Mouse (Mus musculus) midbrain, embryonic 16.5 days (tissue): ENCODE results near the gene Lrrc8d. TPM values are rescaled to one million over a fixed set of nuclear protein-coding genes. Genes with fewer than 3 reads are reported as not detected.
"Not testable (repeated sequence)": the region's sequence is repeated elsewhere in the genome, so short reads cannot be mapped to it uniquely, and the experiment has no call there.

ENCODE experiments used
- ATAC-seq: fragments of 200-750 bp; cut with Nextera tagmentation; 2 replicates; pipeline ENCODE4 v1.8.0; 2017; ENCODE audit warnings: moderate TSS enrichment
- H3K27ac ChIP-seq: fragments of 300-500 bp; sonication (generic); 2 replicates; pipeline ENCODE4 v1.5.1; 2014; ENCODE audit warnings: mild to moderate bottlenecking, low read length, mixed read lengths
- H3K27me3 ChIP-seq: fragments of 300-500 bp; sonication (generic); 2 replicates; pipeline ENCODE4 v1.6.1; 2014; ENCODE audit warnings: low read depth, low read length, mixed read lengths; ENCODE audit not compliant: control insufficient read depth, insufficient read depth
- H3K36me3 ChIP-seq: fragments of 300-500 bp; sonication (generic); 2 replicates; pipeline ENCODE4 v1.6.1; 2014; ENCODE audit warnings: mild to moderate bottlenecking, low read length, moderate library complexity, mixed read lengths; ENCODE audit not compliant: control insufficient read depth, insufficient read depth
- H3K4me1 ChIP-seq: fragments of 300-500 bp; sonication (generic); 2 replicates; pipeline ENCODE4 v1.6.1; 2014; ENCODE audit warnings: mild to moderate bottlenecking, low read length, mixed read lengths; ENCODE audit not compliant: control insufficient read depth, insufficient read depth
- H3K4me2 ChIP-seq: fragments of 300-500 bp; sonication (generic); 2 replicates; pipeline ENCODE4 v1.6.1; 2014; ENCODE audit warnings: mild to moderate bottlenecking, low read length, mixed read lengths
- H3K4me3 ChIP-seq: fragments of 300-500 bp; sonication (generic); 2 replicates; pipeline ENCODE4 v1.5.1; 2014; ENCODE audit warnings: low read depth, mild to moderate bottlenecking, low read length, moderate library complexity, mixed read lengths
- H3K9ac ChIP-seq: fragments of 300-500 bp; sonication (generic); 2 replicates; pipeline ENCODE4 v1.6.1; 2014; ENCODE audit warnings: low read depth, low read length, mixed read lengths
- H3K9me3 ChIP-seq: fragments of 300-500 bp; sonication (generic); replicated peaks from 2 replicates; pipeline ENCODE4 v1.6.1; 2014; ENCODE audit warnings: mild to moderate bottlenecking, low read length, mixed read lengths; ENCODE audit not compliant: control insufficient read depth, poor library complexity, severe bottlenecking
- WGBS: fragments of 180-500 bp; shearing (Covaris S2); extraction: QIAGEN DNeasy Blood & Tissue Kit; methylation state at CpG from one replicate; pipeline ENCODE4 v1.1.7; 2014; 5-methylcytosine and 5-hydroxymethylcytosine counted together
- polyA plus RNA-seq: library from polyadenylated mRNA; unstranded; fragments of >200 nt; fragmentation: Nextera tagmentation; extraction: Ambion mirVana; gene quantifications from 2 replicates; pipeline ENCODE4 v1.2.1, GENCODE M21; 2015

Gene Lrrc8d
- polyA plus RNA-seq, 1 experiment from 2014 or later: 33.9 TPM

DNA sequence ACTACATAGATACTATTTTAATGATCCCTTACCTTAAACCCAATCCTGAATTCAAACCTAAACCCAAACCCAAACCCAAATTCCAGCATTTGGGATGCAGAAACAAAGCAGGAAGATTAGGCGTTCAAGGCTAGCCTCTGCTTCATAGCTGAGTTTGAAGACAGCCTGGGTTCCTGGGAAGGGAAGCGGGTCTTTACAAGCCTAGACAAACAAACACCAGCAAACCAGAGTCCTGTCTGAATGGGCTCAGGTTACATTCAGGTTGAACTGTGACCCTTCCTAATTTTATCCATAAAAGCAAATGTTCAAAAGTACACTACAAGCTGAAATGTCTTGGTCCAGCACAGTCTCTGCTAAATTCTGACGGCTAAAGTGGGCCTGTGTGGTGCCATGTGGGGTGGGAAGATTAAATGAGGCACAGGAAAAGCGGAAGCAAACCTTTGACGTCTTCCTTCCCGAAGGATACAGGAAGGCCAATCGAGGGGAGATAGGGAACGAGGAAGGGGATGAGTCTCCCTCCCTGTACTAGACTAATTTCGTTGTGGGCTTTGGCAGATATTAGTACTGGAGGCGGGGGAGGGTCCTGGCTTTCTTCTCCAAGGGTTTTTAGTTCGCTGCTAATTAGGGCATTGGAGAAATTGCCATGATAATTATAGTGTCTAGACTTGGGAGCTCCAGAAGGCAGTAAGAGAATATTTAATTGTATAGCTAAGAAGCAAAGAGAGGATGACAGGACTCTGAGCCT is 160.1 kb downstream of the Lrrc8d start:
- Histone ChIP-seq H3K36me3 (no peaks in the 10 kb centered on the region), H3K27ac (no peak overlapping the region), H3K9ac (no peak overlapping the region), H3K27me3 (no peaks in the 10 kb centered on the region), H3K4me2 (no peak overlapping the region), H3K9me3 (no peaks in the 10 kb centered on the region), H3K4me1 (no peaks in the 10 kb centered on the region), H3K4me3 (no peak overlapping the region)
- no peak for ATAC-seq
- 64% methylated on average over 11 of the region's 11 CpGs for WGBS

DNA sequence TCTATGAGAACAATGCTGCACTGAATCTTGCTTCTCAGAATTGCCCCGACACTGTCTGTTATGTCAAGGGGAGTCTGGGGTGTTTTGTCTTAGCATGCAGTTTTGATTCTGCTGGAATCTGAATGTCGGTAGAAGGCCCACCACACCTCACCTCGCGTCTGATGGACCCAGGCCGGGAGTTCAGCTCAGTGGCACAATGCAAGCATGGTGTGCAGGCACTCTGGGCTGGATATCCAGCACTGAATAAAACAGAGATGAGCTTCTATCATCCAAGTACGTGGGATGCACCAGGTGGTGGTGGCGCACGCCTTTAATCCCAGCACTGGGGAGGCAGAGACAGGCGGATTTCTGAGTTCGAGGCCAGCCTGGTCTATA is 160.7 kb downstream of the Lrrc8d start:
- 92% methylated on average over 10 of the region's 10 CpGs for WGBS
- Histone ChIP-seq H3K27ac (no peak overlapping the region), H3K9me3 (no peaks in the 10 kb centered on the region), H3K4me1 (no peaks in the 10 kb centered on the region), H3K27me3 (no peaks in the 10 kb centered on the region), H3K9ac (no peak overlapping the region), H3K36me3 (no peaks in the 10 kb centered on the region), H3K4me2 (no peak overlapping the region), H3K4me3 (no peak overlapping the region)
- ATAC-seq: no peak

DNA sequence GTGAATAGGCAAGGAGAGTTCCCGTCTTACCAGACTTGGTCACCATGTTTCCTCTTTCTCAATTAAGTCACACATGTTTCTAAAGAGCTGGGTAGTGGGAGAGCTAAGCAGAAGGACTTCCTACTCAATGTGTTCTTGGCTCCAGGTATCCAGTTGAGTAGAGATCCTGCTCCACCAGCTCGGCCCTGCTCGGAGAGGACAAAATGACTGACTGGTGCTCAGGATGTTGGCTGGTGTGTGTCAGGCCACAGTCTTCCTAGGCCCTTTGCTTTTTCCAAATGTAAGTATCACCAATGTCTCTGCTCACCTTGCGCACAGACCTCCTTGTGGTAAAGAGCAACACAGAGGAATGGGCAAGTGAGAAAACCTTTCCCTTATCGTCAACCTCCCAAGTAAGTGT is 161.8 kb downstream of the Lrrc8d start:
- Histone ChIP-seq H3K4me2 (no peak overlapping the region), H3K9ac (no peak overlapping the region), H3K4me1 (no peaks in the 10 kb centered on the region), H3K9me3 (no peaks in the 10 kb centered on the region), H3K4me3 (no peak overlapping the region), H3K27me3 (no peaks in the 10 kb centered on the region), H3K36me3 (no peaks in the 10 kb centered on the region), H3K27ac (no peak overlapping the region)
- 96% methylated on average over 5 of the region's 5 CpGs for WGBS
- no peak for ATAC-seq

DNA sequence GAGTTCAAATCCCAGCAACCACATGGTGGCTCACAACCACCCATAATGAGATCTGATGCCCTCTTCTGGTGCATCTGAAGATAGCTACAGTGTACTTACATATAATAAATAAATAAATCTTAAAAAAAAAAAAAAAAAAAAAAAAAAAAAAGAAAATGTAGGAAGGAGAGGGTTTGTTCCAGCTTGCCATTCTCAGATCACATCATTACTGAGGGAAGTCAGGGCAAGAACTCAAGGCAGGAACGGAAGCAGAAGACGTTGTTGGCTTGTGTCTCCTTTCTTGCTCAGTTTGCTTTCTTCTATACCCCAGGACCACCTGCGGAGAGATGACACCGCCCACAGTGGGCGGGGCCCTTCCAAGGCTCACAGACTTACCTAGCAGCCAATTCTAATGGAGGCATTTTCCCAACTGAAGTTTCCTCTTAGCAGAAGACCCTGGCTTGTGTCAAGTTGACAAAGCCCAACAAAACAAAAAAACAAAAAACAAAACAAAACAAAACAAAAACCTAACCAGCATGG is 165.4 kb downstream of the Lrrc8d start:
- not testable (repeated sequence) for ATAC-seq, H3K36me3 ChIP-seq, H3K9ac ChIP-seq, H3K27ac ChIP-seq, H3K4me2 ChIP-seq, H3K27me3 ChIP-seq, H3K4me3 ChIP-seq, H3K4me1 ChIP-seq, H3K9me3 ChIP-seq
- 54% methylated on average over 5 of the region's 5 CpGs for WGBS

DNA sequence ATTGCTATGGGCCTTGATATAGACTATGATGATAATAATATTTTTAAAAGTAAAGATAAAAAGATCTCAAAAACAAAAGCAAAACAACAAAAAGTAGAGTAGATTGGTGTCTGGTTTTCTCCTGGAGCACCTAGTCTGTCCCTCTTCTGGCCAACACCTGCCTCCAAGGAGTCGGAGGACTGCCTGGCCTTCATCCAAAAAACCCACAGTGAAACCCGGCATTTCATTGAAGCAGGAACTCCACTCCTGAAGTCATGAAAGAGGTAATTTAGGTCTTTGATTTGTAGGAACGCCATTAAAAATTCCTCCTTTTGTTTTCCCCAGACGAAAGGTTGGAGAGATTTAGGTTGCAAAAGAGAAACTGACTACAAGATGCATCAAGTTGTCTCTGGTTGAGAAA is 167.7 kb downstream of the Lrrc8d start:
- 37% methylated on average over 4 of the region's 4 CpGs for WGBS
- no peak for ATAC-seq
- no peaks in the 10 kb centered on the region for H3K9me3 ChIP-seq
- H3K4me2 ChIP-seq: no peak overlapping the region
- H3K4me1 ChIP-seq: 0 out of 2 replicates have a peak, but pooled peaks cover 5% of the 10 kb centered on the region
- H3K4me3 ChIP-seq: no peak overlapping the region
- no peaks in the 10 kb centered on the region for H3K36me3 ChIP-seq
- H3K27ac ChIP-seq: no peak overlapping the region
- H3K27me3 ChIP-seq: no peaks in the 10 kb centered on the region; the same call in 1 of the 2 replicates
- no peak overlapping the region for H3K9ac ChIP-seq

DNA sequence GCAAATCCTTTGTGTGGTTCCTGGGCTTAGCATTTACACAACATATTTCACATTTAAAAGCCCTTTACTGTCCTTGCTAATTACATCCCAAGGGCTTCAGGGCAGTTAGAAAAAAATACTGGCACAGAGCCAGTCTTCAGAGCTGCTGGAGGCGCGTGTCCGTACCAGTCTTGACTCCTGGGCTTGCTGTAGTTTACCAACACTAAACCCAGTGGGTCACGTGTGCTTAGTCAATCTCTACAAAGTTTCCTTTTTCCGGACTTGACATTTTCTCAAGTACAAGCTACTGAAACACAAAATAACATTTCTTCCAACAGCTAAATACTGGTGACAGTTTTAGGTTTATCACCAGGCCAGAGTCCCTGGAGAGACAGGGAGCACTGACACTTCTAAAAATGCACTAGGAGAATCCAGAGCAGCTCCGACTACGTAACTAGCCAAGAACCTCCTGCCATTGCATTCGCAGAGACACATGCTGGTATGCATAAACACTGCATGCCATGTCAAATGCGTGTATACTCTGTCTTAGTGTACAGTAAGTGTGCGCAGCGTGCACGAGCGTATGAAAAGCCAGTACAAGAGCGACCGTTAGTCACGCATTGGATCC is 168.2 kb downstream of the Lrrc8d start:
- Histone ChIP-seq H3K36me3 (no peaks in the 10 kb centered on the region), H3K27me3 (no peaks in the 10 kb centered on the region; the same call in 1 of the 2 replicates), H3K9me3 (no peaks in the 10 kb centered on the region), H3K4me3 (no peak overlapping the region), H3K9ac (no peak overlapping the region), H3K27ac (no peak overlapping the region), H3K4me2 (no peak overlapping the region), H3K4me1 (0 out of 2 replicates have a peak, but pooled peaks cover 5% of the 10 kb centered on the region)
- 70% methylated on average over 16 of the region's 16 CpGs for WGBS
- peak; percentile 38; the same call in 1 of the 2 replicates for ATAC-seq

DNA sequence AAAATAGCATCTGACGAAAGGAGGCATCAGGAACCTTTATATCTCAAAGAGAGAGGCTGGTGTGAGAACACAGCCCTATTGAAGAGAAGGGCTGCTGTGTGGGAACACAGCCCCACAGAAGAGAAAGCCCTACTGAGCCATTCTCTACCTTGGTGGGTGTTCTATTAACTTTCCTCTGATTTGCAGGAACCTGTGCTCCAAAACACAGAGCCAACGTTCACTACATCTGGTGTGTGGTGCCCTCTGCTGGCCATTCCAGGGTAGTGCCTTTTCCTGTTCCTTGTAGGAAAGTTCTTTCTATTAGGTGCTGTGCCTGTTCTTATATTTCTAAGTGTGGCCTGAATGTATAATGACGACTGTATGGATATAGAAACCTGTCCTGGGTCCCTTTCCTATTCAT is 168.8 kb downstream of the Lrrc8d start:
- no peak overlapping the region for H3K4me2 ChIP-seq
- H3K27me3 ChIP-seq: no peaks in the 10 kb centered on the region; the same call in 1 of the 2 replicates
- peak; percentile 69; the same call in 1 of the 2 replicates for ATAC-seq
- H3K4me1 ChIP-seq: 0 out of 2 replicates have a peak, but pooled peaks cover 5% of the 10 kb centered on the region
- WGBS: 16% methylated on average over 3 of the region's 3 CpGs
- no peak overlapping the region for H3K4me3 ChIP-seq
- no peaks in the 10 kb centered on the region for H3K9me3 ChIP-seq
- no peaks in the 10 kb centered on the region for H3K36me3 ChIP-seq
- H3K27ac ChIP-seq: no peak overlapping the region
- H3K9ac ChIP-seq: no peak overlapping the region

DNA sequence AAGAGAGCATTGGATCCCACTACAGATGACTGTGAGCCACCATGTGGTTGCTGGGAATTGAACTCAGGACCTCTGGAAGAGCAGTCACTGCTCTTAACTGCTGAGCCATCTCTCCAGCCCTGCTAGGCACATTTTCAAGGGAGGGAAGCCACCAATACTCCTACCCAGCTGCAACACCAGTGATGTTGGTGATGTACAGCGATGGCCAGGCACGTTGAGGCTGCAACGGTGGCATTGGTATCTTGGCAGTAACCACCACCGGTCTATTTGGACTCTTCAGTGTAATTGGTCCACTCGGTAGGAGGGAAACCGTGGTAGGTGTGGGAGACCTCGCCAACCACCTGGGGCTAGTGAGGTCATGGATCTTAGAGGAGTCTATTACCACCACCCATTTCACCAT is 170.0 kb downstream of the Lrrc8d start:
- no peak overlapping the region for H3K9ac ChIP-seq
- no peak overlapping the region for H3K4me2 ChIP-seq
- no peaks in the 10 kb centered on the region for H3K36me3 ChIP-seq
- ATAC-seq: no peak
- H3K9me3 ChIP-seq: no peaks in the 10 kb centered on the region
- no peaks in the 10 kb centered on the region; the same call in 1 of the 2 replicates for H3K27me3 ChIP-seq
- no peak overlapping the region for H3K4me3 ChIP-seq
- no peak overlapping the region for H3K27ac ChIP-seq
- 0 out of 2 replicates have a peak, but pooled peaks cover 5% of the 10 kb centered on the region for H3K4me1 ChIP-seq
- WGBS: 95% methylated on average over 7 of the region's 7 CpGs

DNA sequence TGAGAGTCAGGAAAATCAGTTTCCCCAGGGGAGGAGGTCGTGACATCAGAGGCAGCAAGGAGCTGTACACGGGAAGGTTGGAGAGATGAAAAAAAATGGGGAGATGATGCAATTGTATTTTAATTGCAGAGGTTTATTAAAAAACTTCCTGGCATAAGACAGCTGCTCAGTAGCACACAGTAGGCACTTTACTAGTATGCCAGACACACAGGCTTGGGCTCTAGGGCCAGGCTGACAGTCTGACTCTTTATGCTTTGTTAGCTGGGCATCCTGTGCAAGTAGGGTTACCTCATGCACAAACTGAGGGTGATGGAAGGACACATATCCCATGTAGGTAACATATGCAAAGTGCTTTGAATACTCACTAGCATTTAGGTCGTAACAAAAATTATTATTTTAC is 171.4 kb downstream of the Lrrc8d start:
- WGBS: 80% methylated on average over 3 of the region's 3 CpGs
- Histone ChIP-seq H3K9me3 (no peaks in the 10 kb centered on the region), H3K27me3 (no peaks in the 10 kb centered on the region; the same call in 1 of the 2 replicates), H3K27ac (no peak overlapping the region), H3K36me3 (no peaks in the 10 kb centered on the region), H3K4me1 (peaks cover 8% of the 10 kb centered on the region; the same call in 1 of the 2 replicates), H3K4me3 (no peak overlapping the region), H3K4me2 (no peak overlapping the region), H3K9ac (no peak overlapping the region)
- no peak for ATAC-seq
